8 mouse cellular contexts compared by ENCODE assay signal in the genomic region with DNA sequence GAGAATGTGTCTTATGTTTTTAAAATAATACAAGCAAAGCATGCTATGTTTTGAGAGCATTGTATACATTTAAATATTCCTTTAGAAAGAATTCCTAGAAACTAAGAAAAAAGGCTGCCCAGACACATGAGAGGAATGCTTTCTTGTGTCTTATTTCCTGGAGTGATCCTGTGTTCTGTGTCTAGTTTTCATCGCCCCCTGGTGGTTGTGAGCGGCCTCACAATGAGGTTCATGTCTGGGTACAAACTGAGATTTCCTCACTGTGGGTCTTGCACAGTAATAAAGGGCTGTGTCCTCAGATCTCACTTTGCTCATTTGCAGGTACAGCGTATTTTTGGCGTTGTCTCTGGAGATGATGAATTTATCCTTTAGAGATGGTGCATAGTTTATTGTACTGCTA.
A peak's percentile ranks its signal among the peaks of the same experiment; 100 is the strongest.
DNase-seq lines count a peak whose midpoint lies in the region; ATAC-seq and TF ChIP-seq lines count a peak whose summit lies in the region.
"Not testable (repeated sequence)": the region's sequence is repeated elsewhere in the genome, so short reads cannot be mapped to it uniquely, and the experiment has no call there.

No protein-coding gene starts in this region.

- H3K27me3 ChIP-seq in hindbrain, postnatal 0 days (ENCODE audit: insufficient read depth, low read length); liver, postnatal 0 days (ENCODE audit: insufficient read depth, low read length): not testable (repeated sequence)

- 22% methylated on average over 4 of the region's 4 CpGs for WGBS in hindbrain, postnatal 0 days
- WGBS in liver, postnatal 0 days (ENCODE audit: insufficient replicate concordance) = 18% methylated on average over 4 of the region's 4 CpGs

- not testable (repeated sequence) for H3K27ac ChIP-seq in hindbrain, postnatal 0 days; liver, postnatal 0 days (ENCODE audit: low read depth)

- H3K4me3 ChIP-seq in hindbrain, postnatal 0 days (ENCODE audit: low read length); liver, postnatal 0 days (ENCODE audit: low read depth, low read length): not testable (repeated sequence)

- not testable (repeated sequence) for H3K9me3 ChIP-seq in hindbrain, postnatal 0 days (ENCODE audit: low read length); liver, postnatal 0 days (ENCODE audit: low read length)

- peak; percentile 57; the same call in 1 of the 2 replicates for ATAC-seq in erythroid progenitor cell, adult 5-6 weeks (replicated peaks; ENCODE audit: low FRiP score, poor library complexity, severe bottlenecking)
- not testable (repeated sequence) for ATAC-seq in hindbrain, postnatal 0 days; liver, postnatal 0 days

- TF ChIP-seq EP300 in liver, postnatal 0 days (IDR thresholded peaks at IDR 0.05; ENCODE audit: low read depth) = not testable (repeated sequence)

- H3K36me3 ChIP-seq in hindbrain, postnatal 0 days (ENCODE audit: insufficient read depth, low read length); liver, postnatal 0 days (replicated peaks; ENCODE audit: insufficient read depth, low read length): not testable (repeated sequence)

- peak; percentile 36; the same call in 1 of the 2 replicates for TF ChIP-seq CTCF in hindbrain, postnatal 0 days (IDR thresholded peaks at IDR 0.05; ENCODE audit: low read depth)
- peak; percentile 50 for TF ChIP-seq CTCF in liver, postnatal 0 days (IDR thresholded peaks at IDR 0.05; ENCODE audit: low read depth)

- H3K9ac ChIP-seq in hindbrain, postnatal 0 days (replicated peaks; ENCODE audit: low read length); liver, postnatal 0 days (replicated peaks): not testable (repeated sequence)

- H3K4me1 ChIP-seq in hindbrain, postnatal 0 days (ENCODE audit: insufficient read depth, low read length); liver, postnatal 0 days (ENCODE audit: insufficient read depth): not testable (repeated sequence)

- DNase-seq in 416B (ENCODE audit: low read depth) = peak; percentile 17
- DNase-seq in NIH3T3 (ENCODE audit: low read depth) = peak; percentile 35
- DNase-seq in brain, adult 2 months (ENCODE audit: low read depth, low spot score) = peak; percentile 1
- peak; percentile 3 for DNase-seq in hindbrain, postnatal 0 days (ENCODE audit: low spot score)
- peak; percentile 44 to 45 for DNase-seq in kidney, postnatal 25 days
- DNase-seq in liver, postnatal 0 days = peak; percentile 19
- DNase-seq in retina, postnatal 1 day = peak; percentile 2

- H3K4me2 ChIP-seq in hindbrain, postnatal 0 days (ENCODE audit: low read depth, low read length); liver, postnatal 0 days (ENCODE audit: low read depth, low read length): not testable (repeated sequence)
